Mouse (Mus musculus) lung, adult 2 months (tissue): ENCODE measurements at regions not wholly inside any gene's neighbourhood (a gene's known extent, or its start where the extent isn't known, plus 50 kb on each side); places are given as distances from the start of the nearest gene placed in this dataset.

Experiments used
- DNase-seq: peaks from one replicate; pipeline ENCODE4 v3.0.0; 2022
- H3K4me1 ChIP-seq: fragments of 200-500 bp; 2 replicates; pipeline ENCODE4 v1.6.1; 2011; ENCODE audit warnings: low read length; ENCODE audit not compliant: control insufficient read depth, insufficient read depth
- H3K4me3 ChIP-seq: fragments of 200-500 bp; replicated peaks from 2 replicates; pipeline ENCODE3; 2011; ENCODE audit warnings: low read depth, mild to moderate bottlenecking, control low read depth, low read length; ENCODE audit errors: extremely low read depth
- CTCF ChIP-seq: fragments of 200-500 bp; IDR thresholded peaks from 2 replicates; pipeline ENCODE4 v1.5.1; 2011; ENCODE audit warnings: mild to moderate bottlenecking, low read length, control low read depth; ENCODE audit not compliant: insufficient read depth
- POLR2A ChIP-seq: fragments of 200-500 bp; IDR thresholded peaks from 2 replicates; pipeline ENCODE4 v1.6.1; 2011; ENCODE audit warnings: low read depth, mild to moderate bottlenecking, control low read depth, low read length, borderline replicate concordance; ENCODE audit errors: extremely low read depth
- WGBS: fragments of 180-500 bp; shearing (Covaris S2); methylation state at CpG from one replicate; pipeline ENCODE4 v1.1.7; 2018; 5-methylcytosine and 5-hydroxymethylcytosine counted together

DNA sequence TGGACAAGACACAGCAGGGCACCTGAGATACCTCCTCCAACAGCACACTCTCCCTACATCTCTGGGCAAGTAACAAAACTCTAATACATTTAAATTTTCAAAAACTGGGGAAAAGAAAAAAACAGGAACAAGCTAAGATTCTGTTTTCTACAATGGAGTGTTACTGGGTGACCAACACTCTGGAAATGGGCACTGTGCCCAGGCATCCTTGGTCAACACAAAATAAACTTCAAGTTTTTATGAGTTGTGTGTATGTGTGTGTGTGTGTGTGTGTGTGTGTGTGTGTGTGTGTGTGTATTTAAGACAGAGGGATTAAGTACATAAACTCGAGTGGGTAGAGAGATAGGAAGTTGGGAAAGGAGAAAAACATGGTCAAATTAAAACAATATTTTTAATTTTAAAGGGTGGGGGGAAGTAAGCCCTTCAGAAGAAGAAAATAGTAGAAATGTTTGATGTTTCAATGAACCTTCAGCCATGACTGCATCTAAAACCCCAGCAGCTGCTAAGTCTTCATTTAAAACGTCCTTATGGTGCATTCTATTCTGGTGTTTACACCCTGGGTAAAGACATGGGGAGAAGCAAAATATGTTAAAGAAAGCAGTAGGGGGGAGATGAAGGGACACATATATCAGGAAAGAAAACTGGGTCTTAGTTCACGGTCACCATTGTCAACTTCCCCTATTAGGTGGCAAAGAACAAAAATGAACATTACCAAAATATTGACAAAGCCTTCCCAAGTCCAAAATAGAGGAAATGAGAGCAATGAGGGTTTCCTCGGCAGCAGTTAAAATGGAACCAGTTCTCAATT, 681.8 kb downstream of the Pdcd6ip start:
- no peak overlapping the region for H3K4me3 ChIP-seq
- WGBS, result 47% methylated on average over 4 of the region's 4 CpGs
- TF ChIP-seq CTCF (no peak), POLR2A (no peak)
- no peak for DNase-seq
- H3K4me1 ChIP-seq, result no peaks in the 10 kb centered on the region

- H3K4me3 ChIP-seq, result no peak overlapping the region
- DNase-seq, result no peak
- no peak for TF ChIP-seq POLR2A
- no peak for TF ChIP-seq CTCF
- 69% methylated on average over 6 of the region's 6 CpGs for WGBS
- H3K4me1 ChIP-seq, result no peaks in the 10 kb centered on the region
Measured at GRCm38 (mm10) chr9:113021866-113022645, 686.0 kb downstream of the Pdcd6ip start.

DNA sequence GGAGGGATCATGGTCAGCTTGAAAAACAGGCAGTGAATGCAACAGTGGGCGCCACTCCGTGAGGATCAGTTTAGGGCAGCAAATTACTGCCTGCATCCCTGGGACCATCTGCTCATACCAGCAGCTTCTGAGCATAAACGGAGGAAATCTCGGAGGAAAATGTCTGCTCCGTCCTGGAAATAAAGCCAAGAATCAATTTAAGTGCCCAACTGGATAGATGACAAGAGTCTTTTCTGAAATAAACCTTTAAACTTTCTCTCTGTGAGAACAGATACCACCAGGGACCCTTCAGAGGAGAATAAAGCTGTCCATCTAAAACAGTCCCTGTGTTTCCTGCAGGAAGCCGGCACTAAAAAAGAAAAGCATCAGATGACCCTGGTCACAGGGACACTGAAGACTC, 688.5 kb downstream of the Pdcd6ip start:
- WGBS, result 74% methylated on average over 6 of the region's 6 CpGs
- no peaks in the 10 kb centered on the region for H3K4me1 ChIP-seq

GRCm38 (mm10) chr9:113008106-113008505, 700.0 kb downstream of the Pdcd6ip start:
- no peak for DNase-seq
- 60% methylated on average over 4 of the region's 4 CpGs for WGBS
- H3K4me3 ChIP-seq, result no peak overlapping the region
- TF ChIP-seq CTCF, result no peak
- no peak for TF ChIP-seq POLR2A
- no peaks in the 10 kb centered on the region for H3K4me1 ChIP-seq

More for the DNA sequence above, 688.5 kb downstream of the Pdcd6ip start:
- no peak for DNase-seq
- no peak overlapping the region for H3K4me3 ChIP-seq
- no peak for TF ChIP-seq POLR2A
- TF ChIP-seq CTCF, result no peak

GRCm38 (mm10) chr9:112996204-112996603, 711.9 kb downstream of the Pdcd6ip start:
- no peak for TF ChIP-seq POLR2A
- no peak for TF ChIP-seq CTCF
- DNase-seq, result no peak
- Histone ChIP-seq H3K4me1 (no peaks in the 10 kb centered on the region), H3K4me3 (no peak overlapping the region)
- WGBS, result 59% methylated on average over 1 of the region's 1 CpGs

DNA sequence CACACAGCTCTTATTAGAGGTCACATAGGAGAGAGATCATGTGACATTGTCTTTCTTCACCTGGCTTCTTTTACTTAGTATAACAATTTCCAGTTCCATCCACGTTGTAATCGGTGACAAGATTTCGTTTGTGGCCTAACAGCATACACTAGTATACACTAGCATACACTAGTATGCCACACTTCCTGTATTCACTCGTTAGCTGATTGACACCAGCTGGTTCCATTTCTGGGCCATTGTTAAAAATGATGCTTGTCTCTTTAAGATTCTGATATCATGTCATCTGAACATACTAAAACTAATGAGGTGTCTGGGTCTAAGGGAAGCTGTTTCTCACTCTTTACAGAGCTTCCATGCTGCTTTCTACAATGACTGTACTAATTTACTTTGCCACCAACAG, 713.3 kb downstream of the Pdcd6ip start:
- H3K4me1 ChIP-seq, result no peaks in the 10 kb centered on the region
- TF ChIP-seq CTCF (no peak), POLR2A (no peak)
- H3K4me3 ChIP-seq, result no peak overlapping the region
- 59% methylated on average over 4 of the region's 4 CpGs for WGBS
- DNase-seq, result no peak

GRCm38 (mm10) chr9:112993627-112994026, 714.4 kb downstream of the Pdcd6ip start:
- Histone ChIP-seq H3K4me3 (no peak overlapping the region), H3K4me1 (no peaks in the 10 kb centered on the region)
- WGBS, result 60% methylated on average over 2 of the region's 2 CpGs
- TF ChIP-seq CTCF (no peak), POLR2A (no peak)
- DNase-seq, result no peak

DNA sequence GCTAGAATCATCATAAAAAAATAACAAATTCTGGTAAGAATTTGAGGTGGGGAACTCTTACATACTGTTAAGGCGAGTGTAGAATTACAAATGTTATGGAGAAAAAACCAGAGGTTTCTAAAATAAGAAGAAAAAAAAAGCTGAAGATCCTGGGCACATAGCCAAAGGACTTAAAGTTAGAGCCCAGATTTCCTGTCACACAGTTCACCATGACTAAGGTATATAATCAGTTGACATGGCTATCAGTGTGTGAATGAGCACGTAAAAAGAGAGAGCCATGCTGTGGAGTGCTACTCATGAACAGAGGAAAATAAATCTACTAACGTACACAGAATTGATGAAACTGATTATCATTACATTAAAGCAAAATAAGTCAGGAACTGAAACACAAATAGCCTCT, 715.1 kb downstream of the Pdcd6ip start:
- 30% methylated on average over 3 of the region's 3 CpGs for WGBS
- TF ChIP-seq POLR2A, result no peak
- TF ChIP-seq CTCF, result no peak
- Histone ChIP-seq H3K4me3 (no peak overlapping the region), H3K4me1 (no peaks in the 10 kb centered on the region)
- no peak for DNase-seq

DNA sequence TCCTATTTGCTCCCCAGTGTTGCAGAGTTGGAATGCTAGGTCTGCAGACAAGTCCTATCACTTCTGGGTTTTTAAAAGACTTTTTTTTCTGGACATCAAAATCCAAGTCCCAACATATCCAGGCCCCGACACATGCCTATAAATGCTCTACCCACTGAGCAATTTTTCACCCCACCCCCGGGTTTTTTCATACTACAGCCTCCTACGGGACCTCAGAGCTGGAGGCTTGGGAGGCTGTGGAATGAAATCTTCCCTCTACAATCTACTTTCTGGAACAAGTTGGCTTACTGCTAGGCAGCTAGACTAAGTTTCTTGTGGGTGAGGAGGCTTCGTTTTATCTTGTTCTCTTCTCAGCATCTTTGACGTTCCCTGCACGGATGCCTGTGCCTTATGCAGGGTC, 724.7 kb downstream of the Pdcd6ip start:
- 85% methylated on average over 6 of the region's 6 CpGs for WGBS
- no peaks in the 10 kb centered on the region for H3K4me1 ChIP-seq
- no peak overlapping the region for H3K4me3 ChIP-seq
- DNase-seq, result no peak
- TF ChIP-seq CTCF, result no peak
- no peak for TF ChIP-seq POLR2A

DNA sequence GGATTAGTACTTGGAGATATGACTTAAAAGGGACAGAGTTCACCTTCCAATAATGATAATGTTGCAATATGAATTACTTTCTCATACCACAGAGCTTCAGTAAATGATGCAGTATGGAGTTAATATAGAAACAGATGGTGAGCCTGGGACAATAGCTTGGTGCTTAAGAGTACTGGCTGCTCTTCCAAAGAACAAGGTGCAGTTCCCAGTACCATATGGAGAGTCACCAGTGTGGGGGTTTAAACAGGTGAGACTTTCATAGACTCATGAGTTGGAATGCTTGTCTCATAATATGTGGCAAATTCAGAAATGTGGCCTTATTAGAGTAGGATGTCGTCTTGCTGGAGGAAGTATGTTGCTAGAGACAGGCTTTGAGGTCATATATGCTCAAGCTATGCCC, 715.8 kb upstream of the Arpp21 start:
- DNase-seq, result no peak
- TF ChIP-seq POLR2A (no peak), CTCF (no peak)
- WGBS, result 67% methylated on average over 1 of the region's 1 CpGs

More for the DNA sequence above, 715.8 kb upstream of the Arpp21 start:
- Histone ChIP-seq H3K4me1 (no peaks in the 10 kb centered on the region), H3K4me3 (no peak overlapping the region)
